Mouse (Mus musculus) stomach, postnatal 0 days (tissue): ENCODE results near the gene Strn4. TPM values are rescaled to one million over a fixed set of nuclear protein-coding genes. Genes with fewer than 3 reads are reported as not detected.

Experiments used
- ATAC-seq: fragments of 200-750 bp; cut with Nextera tagmentation; 2 replicates; pipeline ENCODE4 v1.8.0; 2017; ENCODE audit not compliant: low FRiP score, low TSS enrichment
- DNase-seq: peaks from one replicate; pipeline ENCODE4 v3.0.0-alpha.2; 2016; ENCODE audit warnings: low spot score
- H3K27ac ChIP-seq: fragments of 300-500 bp; sonication (generic); replicated peaks from 2 replicates; pipeline ENCODE4 v1.5.1; 2014; ENCODE audit warnings: mild to moderate bottlenecking, control low read depth
- H3K27me3 ChIP-seq: fragments of 300-500 bp; sonication (generic); 2 replicates; pipeline ENCODE4 v1.6.1; 2014; ENCODE audit warnings: low read length; ENCODE audit not compliant: control insufficient read depth, insufficient read depth
- H3K36me3 ChIP-seq: fragments of 300-500 bp; sonication (generic); 2 replicates; pipeline ENCODE4 v1.6.1; 2014; ENCODE audit warnings: low read length, mixed read lengths; ENCODE audit not compliant: control insufficient read depth, insufficient read depth
- H3K4me1 ChIP-seq: fragments of 300-500 bp; sonication (generic); replicated peaks from 2 replicates; pipeline ENCODE4 v1.6.1; 2014; ENCODE audit warnings: antibody characterized with exemption; ENCODE audit not compliant: control insufficient read depth, insufficient read depth
- H3K4me2 ChIP-seq: fragments of 300-500 bp; sonication (generic); replicated peaks from 2 replicates; pipeline ENCODE4 v1.6.1; 2014; ENCODE audit warnings: low read depth, mild to moderate bottlenecking, control low read depth, moderate library complexity
- H3K4me3 ChIP-seq: fragments of 300-500 bp; sonication (generic); 2 replicates; pipeline ENCODE4 v1.5.1; 2014; ENCODE audit warnings: low read depth, low read length, control low read depth
- H3K9ac ChIP-seq: fragments of 300-500 bp; sonication (generic); 2 replicates; pipeline ENCODE4 v1.6.1; 2014; ENCODE audit warnings: mild to moderate bottlenecking, low read length, control low read depth, mixed read lengths
- H3K9me3 ChIP-seq: fragments of 300-500 bp; sonication (generic); 2 replicates; pipeline ENCODE4 v1.6.1; 2016; ENCODE audit warnings: low read length; ENCODE audit not compliant: control insufficient read depth
- CTCF ChIP-seq: IDR thresholded peaks from 2 replicates; pipeline ENCODE4 v1.5.1; 2016; ENCODE audit warnings: antibody characterized with exemption, low read depth, mild to moderate bottlenecking, moderate library complexity
- EP300 ChIP-seq: optimal IDR thresholded peaks from 2 replicates; pipeline ENCODE3; 2016; ENCODE audit warnings: antibody characterized with exemption
- WGBS: fragments of 180-500 bp; shearing (Covaris S2); extraction: QIAGEN DNeasy Blood & Tissue Kit; methylation state at CpG from one replicate; pipeline ENCODE4 v1.1.7; 2014; 5-methylcytosine and 5-hydroxymethylcytosine counted together
- polyA plus RNA-seq: library from polyadenylated mRNA; unstranded; fragments of >200 nt; fragmentation: Nextera tagmentation; extraction: Ambion mirVana; gene quantifications from 2 replicates; pipeline ENCODE4 v1.2.1, GENCODE M21; 2015

The Strn4 gene
- polyA plus RNA-seq, 1 experiment from 2014 or later, result 45.1 TPM

DNA sequence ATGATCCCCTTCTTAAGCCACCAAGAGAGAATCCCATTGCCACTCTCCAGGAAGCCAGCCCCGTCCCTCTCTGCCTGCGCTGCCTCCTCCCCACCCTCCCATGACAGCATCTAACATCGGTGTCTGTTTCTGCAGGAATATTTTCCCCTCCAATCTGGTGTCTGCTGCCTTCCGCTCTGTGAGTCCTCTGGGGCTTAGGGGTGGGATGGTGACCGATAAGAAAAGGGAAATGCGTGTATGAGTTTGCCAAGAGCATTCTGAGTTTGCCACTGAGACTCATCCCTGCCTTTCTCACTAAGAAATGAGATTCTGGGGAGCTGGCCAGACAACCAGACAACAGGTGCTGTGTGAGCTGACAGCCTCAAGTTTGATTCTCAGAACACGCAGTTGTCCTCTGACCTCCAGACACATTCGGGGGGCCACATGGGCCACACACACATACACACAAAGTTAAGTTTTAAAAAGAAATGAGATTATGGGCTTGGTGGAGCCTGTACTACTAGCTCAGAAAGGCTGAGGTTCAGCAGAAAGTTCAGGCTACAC is 30.1 kb upstream of the Strn4 start:
- Histone ChIP-seq H3K36me3 (peaks cover 7% of the 10 kb centered on the region; the same call in 1 of the 2 replicates), H3K4me3 (no peak overlapping the region), H3K4me2 (no peak overlapping the region), H3K4me1 (peaks cover 7% of the 10 kb centered on the region), H3K27ac (no peak overlapping the region), H3K27me3 (no peaks in the 10 kb centered on the region), H3K9me3 (no peaks in the 10 kb centered on the region), H3K9ac (no peak overlapping the region)
- DNase-seq (no peak), ATAC-seq (no peak)
- no peak for TF ChIP-seq CTCF
- no peak for TF ChIP-seq EP300
- 86% methylated on average over 8 of the region's 8 CpGs for WGBS

- no peak overlapping the region for H3K4me2 ChIP-seq
- no peaks in the 10 kb centered on the region for H3K9me3 ChIP-seq
- DNase-seq (peak; percentile 73), ATAC-seq (peak; percentile 89)
- WGBS, result 14% methylated on average over 5 of the region's 5 CpGs
- peaks cover 14% of the 10 kb centered on the region for H3K36me3 ChIP-seq
- H3K9ac ChIP-seq, result no peak overlapping the region
- H3K4me1 ChIP-seq, result no peaks in the 10 kb centered on the region
- TF ChIP-seq EP300, result no peak
- no peak for TF ChIP-seq CTCF
- no peaks in the 10 kb centered on the region for H3K27me3 ChIP-seq
- peak overlapping the region; percentile 82 for H3K27ac ChIP-seq
- no peak overlapping the region for H3K4me3 ChIP-seq
Observed at GRCm38 (mm10) chr7:16792316-16792715, 23.4 kb upstream of the Strn4 start.

- H3K36me3 ChIP-seq, result peaks cover 18% of the 10 kb centered on the region
- H3K9me3 ChIP-seq, result no peaks in the 10 kb centered on the region
- H3K27ac ChIP-seq, result peak overlapping the region; percentile 82
- DNase-seq (peak; percentile 66), ATAC-seq (peak; percentile 53; the same call in 1 of the 2 replicates)
- no peaks in the 10 kb centered on the region for H3K27me3 ChIP-seq
- no peaks in the 10 kb centered on the region for H3K4me1 ChIP-seq
- no peak for TF ChIP-seq EP300
- no peak for TF ChIP-seq CTCF
- H3K4me3 ChIP-seq, result no peak overlapping the region
- WGBS, result 71% methylated on average over 19 of the region's 19 CpGs
- H3K9ac ChIP-seq, result 0 out of 2 replicates have a peak overlapping the region, but pooled peaks have one; percentile 13
- no peak overlapping the region for H3K4me2 ChIP-seq
Observed at GRCm38 (mm10) chr7:16793010-16793725, 22.5 kb upstream of the Strn4 start.

- Histone ChIP-seq H3K4me3 (no peak overlapping the region), H3K9me3 (no peaks in the 10 kb centered on the region), H3K4me2 (no peak overlapping the region), H3K9ac (no peak overlapping the region), H3K27ac (no peak overlapping the region), H3K36me3 (peaks cover 14% of the 10 kb centered on the region), H3K4me1 (no peaks in the 10 kb centered on the region), H3K27me3 (no peaks in the 10 kb centered on the region)
- WGBS, result 93% methylated on average over 5 of the region's 5 CpGs
- ATAC-seq (no peak), DNase-seq (no peak)
- TF ChIP-seq CTCF, result no peak
- TF ChIP-seq EP300, result no peak
Observed at GRCm38 (mm10) chr7:16794886-16795285, 20.8 kb upstream of the Strn4 start.

DNA sequence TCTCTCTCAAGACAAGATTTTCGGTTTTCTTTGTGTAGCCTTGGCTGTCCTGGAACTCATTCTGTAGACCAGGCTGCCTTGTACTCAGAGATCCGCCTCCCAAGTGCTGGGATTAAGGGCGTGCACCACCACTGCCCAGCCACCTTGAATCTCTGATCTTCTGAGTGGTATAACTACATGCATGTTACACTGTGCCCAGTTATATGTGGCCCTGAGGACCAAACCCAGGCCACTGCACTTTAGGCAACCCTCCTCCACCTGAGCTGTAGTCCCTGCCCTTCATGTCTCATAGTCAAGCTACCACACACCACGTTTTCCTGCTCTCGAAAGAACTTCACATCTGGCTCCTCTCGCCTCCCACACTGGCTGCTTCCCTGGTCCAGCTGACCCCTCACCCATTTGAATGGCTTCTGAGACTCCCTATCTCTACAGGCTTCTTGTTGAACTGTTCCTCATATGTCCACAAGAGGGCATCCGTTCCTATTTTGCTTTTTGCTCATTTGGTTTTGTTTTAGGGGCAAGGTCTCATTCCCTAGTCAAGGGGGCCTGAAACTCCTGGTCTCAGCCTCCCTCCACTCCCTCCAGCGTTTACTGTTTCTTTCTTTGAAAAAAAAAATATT is 11.2 kb upstream of the Strn4 start:
- ATAC-seq (0 out of 2 replicates have a peak, but pooled peaks have one; percentile 30), DNase-seq (no peak)
- Histone ChIP-seq H3K27ac (no peak overlapping the region), H3K9me3 (no peaks in the 10 kb centered on the region), H3K36me3 (peaks cover 3% of the 10 kb centered on the region; the same call in 1 of the 2 replicates), H3K9ac (no peak overlapping the region), H3K4me1 (no peaks in the 10 kb centered on the region), H3K27me3 (no peaks in the 10 kb centered on the region), H3K4me3 (no peak overlapping the region), H3K4me2 (no peak overlapping the region)
- TF ChIP-seq CTCF (peak; percentile 81), EP300 (no peak)
- 33% methylated on average over 8 of the region's 8 CpGs for WGBS

GRCm38 (mm10) chr7:16807936-16808335 is 7.8 kb upstream of the Strn4 start:
- Histone ChIP-seq H3K4me1 (no peaks in the 10 kb centered on the region), H3K27me3 (no peaks in the 10 kb centered on the region), H3K36me3 (peaks cover 8% of the 10 kb centered on the region; the same call in 1 of the 2 replicates), H3K4me3 (no peak overlapping the region), H3K9ac (no peak overlapping the region), H3K27ac (no peak overlapping the region), H3K4me2 (no peak overlapping the region), H3K9me3 (no peaks in the 10 kb centered on the region)
- 87% methylated on average over 9 of the region's 9 CpGs for WGBS
- peak; percentile 26 for DNase-seq
- TF ChIP-seq EP300 (no peak), CTCF (peak; percentile 46)
- no peak for ATAC-seq
